Mouse (Mus musculus) left cerebral cortex, postnatal 25 days (tissue): ENCODE measurements around the gene Ceacam16. TPM values are rescaled to one million over a fixed set of nuclear protein-coding genes. Genes with fewer than 3 reads are reported as not detected.
A peak's percentile ranks its signal among the peaks of the same experiment; 100 is the strongest.

Source experiments
- DNase-seq, 2 experiments: peaks; one replicate each; pipeline ENCODE4 v3.0.0; 2022; ENCODE audit warnings: low spot score in 2 of 2, mixed read lengths in 1 of 2
- intact Hi-C: fragments of 180-260 bp; cut with DNase I; formaldehyde crosslinking; loops from one replicate; pipeline ENCODE4 v1.15.1; 2025
- total RNA-seq, 2 experiments: library from RNA; stranded (reverse); gene quantifications; 2 replicates each; pipeline ENCODE4 v1.2.3; 2021

Ceacam16 gene
- total RNA-seq, 2 experiments from 2014 or later: not detected

DNA sequence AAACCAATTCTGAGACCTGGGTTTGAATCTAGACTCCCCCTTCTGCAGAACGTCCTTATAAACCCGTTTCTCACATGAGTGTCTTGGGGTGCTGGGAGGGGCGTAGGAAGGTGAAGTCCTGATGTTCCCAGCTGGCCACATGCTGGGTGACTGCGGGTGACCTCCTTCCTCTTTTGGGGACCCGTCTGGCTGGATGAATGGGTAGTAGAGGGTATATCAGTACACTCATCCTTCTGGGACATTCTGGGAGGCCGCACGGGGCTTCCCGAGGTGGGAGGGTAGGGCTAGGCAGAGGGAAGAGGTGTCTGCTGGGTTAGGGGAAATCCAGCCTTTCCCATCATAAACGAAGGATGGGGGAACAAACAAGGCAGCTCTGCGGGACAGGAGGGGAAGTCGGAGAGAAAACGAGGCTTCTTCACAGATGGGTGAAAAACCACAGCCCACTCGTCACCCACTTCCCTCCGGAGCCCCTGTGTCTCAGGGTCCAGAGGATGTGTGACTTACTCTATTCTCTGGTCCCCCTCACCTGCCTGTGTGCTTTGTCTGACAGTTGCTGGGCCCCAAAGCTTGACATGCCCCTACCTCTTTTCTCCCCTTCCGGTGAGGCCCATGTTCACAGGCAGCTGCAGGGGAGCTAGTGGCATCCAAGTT, 16.5 kb downstream of the Ceacam16 start:
- DNase-seq: no peak
- intact Hi-C loops: no loop called here

DNA sequence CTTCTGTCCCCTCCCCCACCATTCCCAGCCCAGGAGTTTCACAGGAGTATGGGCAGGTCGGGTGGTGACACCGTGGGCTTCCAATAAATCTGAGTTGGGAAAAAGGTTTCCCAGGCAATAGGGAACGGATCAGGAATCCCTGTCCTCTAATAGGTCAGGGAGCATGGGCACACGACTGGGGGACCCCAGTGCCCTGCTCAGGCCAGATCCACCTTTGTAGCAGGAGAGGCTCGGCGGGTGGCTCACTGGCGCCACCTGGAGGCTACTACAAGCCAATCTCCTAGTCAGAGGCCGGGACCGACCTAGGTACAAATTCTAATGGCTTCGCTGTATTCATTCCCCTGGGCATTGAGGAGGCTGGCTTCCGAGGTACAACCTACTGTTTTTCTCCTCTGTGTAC, 17.5 kb downstream of the Ceacam16 start:
- peak; percentile 56 to 65 for DNase-seq
- intact Hi-C loops: loop anchor here (1.0 kb wide), 1 partner anchor 40 kb away; no protein-coding TSS in a partner anchor

- intact Hi-C loops: loop anchor here (1.0 kb wide), 1 partner anchor 40 kb away; no protein-coding TSS in a partner anchor
- DNase-seq: no peak
Measured at GRCm38 (mm10) chr7:19842885-19843504, 18.1 kb downstream of the Ceacam16 start.

DNA sequence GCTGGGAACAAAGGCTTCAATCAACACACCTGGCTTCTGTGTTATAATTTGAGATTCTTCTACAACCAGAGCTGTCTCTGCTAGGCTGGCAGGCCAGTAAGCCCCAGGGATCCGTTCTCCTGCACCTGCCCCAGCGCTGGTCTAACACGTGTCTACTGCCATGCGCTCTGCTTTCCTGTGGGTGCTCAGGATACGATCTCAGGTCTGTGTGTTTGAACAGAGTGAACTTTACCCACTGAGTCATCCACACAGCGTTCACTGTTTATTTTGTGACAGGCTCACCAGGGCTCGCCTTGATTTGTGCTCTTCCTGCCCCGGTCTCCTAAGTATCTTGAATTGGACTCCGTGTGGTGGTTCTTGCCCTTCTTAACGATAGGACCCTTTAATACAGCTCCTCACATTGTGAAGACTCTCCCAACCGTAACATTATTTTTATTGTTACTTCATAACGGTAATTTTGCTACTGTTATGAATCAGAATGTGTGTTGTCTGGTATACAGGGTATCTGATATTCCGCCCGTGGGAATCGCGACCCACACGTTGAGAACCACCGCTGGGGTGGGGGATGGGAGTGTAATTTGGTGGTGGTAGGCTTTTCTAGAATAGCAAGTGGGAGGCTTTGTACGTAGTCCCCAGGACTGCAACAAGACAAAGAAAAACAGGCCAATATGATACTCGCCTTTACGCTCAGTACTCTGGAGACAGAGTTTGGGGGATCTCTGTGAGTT, 19.2 kb downstream of the Ceacam16 start:
- intact Hi-C loops: no loop called here
- no peak for DNase-seq

- DNase-seq: no peak
- intact Hi-C loops: no loop called here
Measured at GRCm38 (mm10) chr7:19840936-19841335, 20.2 kb downstream of the Ceacam16 start.

GRCm38 (mm10) chr7:19840371-19840770, 20.7 kb downstream of the Ceacam16 start:
- DNase-seq: no peak

DNA sequence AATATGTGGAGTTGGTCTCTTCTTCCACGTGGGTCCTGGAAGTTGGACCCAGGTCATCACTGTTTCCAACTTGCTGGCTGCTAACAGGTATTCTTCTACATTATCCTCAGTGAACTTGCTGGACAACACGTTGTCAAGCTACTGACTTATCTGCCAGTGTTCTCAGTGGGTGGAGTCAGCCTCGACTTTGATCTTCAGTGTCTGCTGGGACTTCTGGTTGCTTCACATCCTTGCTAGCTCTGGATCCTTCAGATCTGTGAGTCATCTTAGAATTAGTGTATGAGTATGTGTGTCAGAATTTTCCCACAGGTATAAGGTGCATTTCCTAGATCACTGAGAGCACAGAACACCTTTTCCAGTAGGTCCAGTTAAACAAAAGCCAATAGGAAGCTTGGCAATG, 24.3 kb downstream of the Ceacam16 start:
- no peak for DNase-seq
- intact Hi-C loops: no loop called here

More at GRCm38 (mm10) chr7:19840371-19840770, 20.7 kb downstream of the Ceacam16 start:
- intact Hi-C loops: no loop called here

GRCm38 (mm10) chr7:19834055-19834454, 27.0 kb downstream of the Ceacam16 start:
- intact Hi-C loops: no loop called here
- DNase-seq: no peak

DNA sequence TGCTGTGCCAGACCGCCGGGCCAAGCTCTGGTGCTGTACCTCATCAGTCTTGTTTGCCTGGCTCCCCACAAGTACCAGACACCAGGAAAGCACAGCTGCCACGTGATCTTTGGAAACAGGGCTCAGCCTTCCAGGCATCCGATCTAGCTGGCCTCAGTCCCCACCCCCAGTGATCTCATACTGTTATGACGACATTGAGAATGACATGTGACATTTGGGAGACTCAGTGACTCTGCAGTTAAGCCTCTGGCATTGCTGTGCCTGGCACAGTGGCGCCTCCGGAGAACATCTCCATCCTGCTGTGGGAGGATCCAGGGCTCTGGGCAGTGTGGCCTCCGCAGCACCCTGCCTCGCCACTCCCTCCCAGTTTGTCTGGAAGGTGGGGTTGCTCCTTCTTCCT, 29.3 kb downstream of the Ceacam16 start:
- DNase-seq: no peak
- intact Hi-C loops: no loop called here

- intact Hi-C loops: no loop called here
- DNase-seq: peak in 1 of 2 experiments; percentile 37
Measured at GRCm38 (mm10) chr7:19830682-19831156, 30.4 kb downstream of the Ceacam16 start.

DNA sequence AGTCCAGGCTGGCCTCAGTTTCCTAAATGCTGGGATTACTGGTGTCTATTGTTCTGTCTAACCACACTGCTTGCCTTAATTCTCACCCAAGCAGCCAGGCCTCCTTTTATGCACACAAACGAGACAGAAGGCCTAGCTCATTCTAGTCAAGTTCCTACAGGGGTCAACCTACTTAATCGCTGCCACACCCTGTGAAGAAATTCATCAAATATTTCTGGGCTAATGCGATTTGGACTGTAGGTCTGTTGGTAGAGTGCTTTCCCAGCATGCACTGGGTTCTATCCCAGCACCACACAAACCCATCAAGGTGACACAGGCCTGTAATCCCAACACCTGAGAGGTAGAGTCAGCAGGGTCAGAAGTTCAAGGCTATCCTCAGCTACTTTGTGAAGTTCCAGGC, 31.4 kb downstream of the Ceacam16 start:
- DNase-seq: no peak
- intact Hi-C loops: no loop called here

DNA sequence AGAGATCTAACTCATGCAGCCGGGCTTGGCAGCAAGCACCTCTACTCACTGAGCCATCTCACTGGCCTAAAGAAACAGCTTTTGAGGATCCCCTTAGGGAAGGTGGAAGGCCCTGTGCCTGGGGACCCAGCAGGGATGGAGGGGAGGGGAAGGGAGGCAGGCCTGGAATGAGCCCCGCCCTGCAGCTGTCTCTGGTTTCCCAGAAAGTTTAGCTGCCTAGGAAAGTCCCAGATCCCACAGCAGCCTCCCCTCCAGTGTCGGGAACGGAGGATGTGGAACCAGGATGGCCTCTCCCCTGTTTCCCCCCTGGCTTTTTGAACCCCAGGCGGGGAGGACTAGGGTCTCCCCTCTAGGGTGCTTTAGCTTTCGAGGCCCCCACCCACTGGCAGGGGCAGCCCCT, 34.3 kb downstream of the Ceacam16 start:
- intact Hi-C loops: no loop called here
- no peak for DNase-seq

DNA sequence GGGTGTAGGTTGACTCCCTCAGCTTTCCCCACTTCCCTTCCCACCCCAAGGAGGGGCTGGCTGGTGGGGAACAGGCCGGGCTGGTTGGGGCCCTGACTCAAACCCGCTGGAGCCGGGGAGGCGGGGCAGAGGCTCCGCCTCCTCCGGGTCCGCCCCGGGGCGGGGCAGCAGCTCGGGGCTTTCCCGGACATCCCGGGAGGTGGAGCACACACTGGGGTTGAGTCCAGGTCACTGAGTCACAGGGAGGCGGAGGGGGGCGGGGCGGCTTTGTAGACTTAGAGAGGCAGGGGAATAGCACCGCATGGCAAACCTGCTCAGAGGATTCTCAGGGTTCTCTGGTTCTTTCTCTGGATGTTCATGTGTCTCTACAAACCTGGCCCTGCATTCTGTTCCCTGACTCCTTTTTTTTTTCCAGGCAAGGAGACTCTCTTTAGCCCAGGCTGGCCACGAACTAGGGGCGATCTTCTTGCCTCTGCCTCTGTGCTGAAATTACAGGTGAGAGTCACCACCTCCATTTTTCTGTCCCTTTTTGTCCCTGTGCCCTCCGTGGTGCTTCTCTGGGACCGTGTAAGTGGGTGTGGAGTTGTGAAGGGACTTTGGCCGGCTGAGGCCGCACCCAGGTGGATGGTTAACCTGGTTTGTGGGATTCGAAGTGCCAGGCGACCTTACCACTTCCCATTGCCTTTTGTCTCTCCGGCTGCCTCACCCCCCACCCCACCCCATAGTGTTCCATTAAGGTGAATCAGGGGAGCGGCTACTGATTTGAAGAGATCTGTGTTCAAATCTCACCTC, 36.7 kb downstream of the Ceacam16 start:
- intact Hi-C loops: no loop called here
- DNase-seq: no peak

GRCm38 (mm10) chr7:19823256-19824181, 37.6 kb downstream of the Ceacam16 start:
- intact Hi-C loops: no loop called here
- no peak for DNase-seq

DNA sequence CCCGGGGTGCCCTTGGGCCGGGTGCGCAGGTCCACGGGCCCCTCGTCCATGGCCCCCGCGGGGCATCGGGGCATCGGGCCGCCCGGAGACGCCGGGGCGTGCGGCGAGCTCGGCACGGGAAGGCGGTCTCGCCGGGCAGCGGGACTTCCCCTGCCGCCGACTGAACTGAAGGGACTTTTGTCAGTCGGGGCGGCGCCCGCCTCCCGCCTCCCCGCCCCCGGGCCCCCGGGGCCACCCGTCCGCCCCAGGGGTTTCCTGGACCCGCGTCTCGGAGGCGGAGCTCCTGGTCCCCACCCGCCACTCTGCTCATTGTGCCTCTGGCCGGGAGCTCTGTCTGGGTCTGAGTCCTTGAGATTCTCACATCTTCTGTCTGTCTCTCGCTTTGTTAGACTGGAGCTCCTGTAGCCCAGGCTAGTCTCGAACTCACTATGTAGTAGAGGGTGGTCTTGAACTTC, 38.5 kb downstream of the Ceacam16 start, which contains the start of gene Bcl3:
TSS of gene Bcl3 (minus strand) at position 167 of the 455 bp plus-strand sequence.
- intact Hi-C loops: no loop called here
- DNase-seq: no peak

- no peak for DNase-seq
- intact Hi-C loops: no loop called here
Measured at GRCm38 (mm10) chr7:19822193-19822592, 38.9 kb downstream of the Ceacam16 start.

DNA sequence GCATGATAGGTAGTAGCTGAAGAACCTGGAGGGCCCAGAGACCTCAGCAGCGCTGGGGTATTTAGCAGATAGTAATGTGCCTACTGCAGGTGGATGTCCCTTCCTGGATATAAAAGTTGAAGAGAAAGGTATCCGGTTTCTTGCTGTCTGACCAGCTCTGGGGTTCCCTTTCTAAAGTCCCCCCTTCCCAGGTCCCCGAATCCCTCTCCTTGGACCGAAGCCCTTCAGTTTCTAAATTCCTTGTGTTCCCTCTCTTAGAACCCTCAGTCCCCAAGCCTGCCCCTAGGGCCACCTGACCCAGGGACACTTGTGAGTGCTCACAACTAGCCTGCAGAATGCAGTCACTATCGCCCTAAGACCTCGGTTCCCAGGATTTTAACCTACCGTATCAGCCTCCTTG, 39.5 kb downstream of the Ceacam16 start:
- DNase-seq: no peak
- intact Hi-C loops: no loop called here

GRCm38 (mm10) chr7:19820347-19821048, 40.6 kb downstream of the Ceacam16 start:
- intact Hi-C loops: no loop called here

More at GRCm38 (mm10) chr7:19820347-19821048, 40.6 kb downstream of the Ceacam16 start:
- no peak for DNase-seq
